Mouse (Mus musculus) heart, postnatal 0 days (tissue): ENCODE results near the gene Tcea3.

Source experiments
- CTCF ChIP-seq: IDR thresholded peaks from 2 replicates; pipeline ENCODE4 v1.5.1; 2016; ENCODE audit warnings: antibody characterized with exemption, control low read depth, low read depth
- EP300 ChIP-seq: IDR thresholded peaks from 2 replicates; pipeline ENCODE4 v1.6.1; 2016; ENCODE audit warnings: antibody characterized with exemption, low read depth

DNA sequence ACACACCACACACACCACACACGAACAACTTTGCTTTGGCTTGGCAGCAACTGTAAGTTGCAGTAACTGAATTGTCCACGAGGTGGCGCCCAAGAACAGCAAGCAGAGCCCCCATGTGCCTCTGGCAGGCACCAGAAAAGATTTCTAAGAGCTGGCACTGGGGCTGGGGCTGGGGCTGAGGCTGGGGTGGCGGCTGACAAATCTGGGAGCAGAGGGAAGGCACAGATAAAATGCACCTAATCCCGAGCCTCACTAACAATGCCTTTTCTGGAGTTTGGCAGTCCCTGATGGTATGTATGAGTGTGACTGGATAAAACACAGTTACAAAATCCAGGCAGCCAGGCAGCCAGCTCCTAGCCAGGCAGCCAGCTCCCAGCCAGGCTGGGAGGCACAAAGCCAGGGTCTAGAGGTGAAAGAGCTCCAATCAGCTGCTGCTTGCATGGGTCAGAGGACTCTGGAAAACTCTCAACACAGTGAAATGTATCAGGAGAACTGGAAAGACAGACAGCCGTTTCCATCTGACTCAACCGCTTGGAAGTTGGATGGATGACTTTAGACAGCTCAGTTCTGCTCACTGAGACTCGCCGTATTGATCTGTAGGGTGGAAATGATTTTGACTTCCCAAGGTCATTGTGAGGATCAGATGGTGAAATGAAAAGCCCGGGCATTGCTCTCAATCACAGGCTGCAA lies 13.1 kb downstream of the Tcea3 start:
- peak; percentile 83; the same call in 1 of the 2 replicates for TF ChIP-seq EP300
- TF ChIP-seq CTCF: peak; percentile 97
